Mouse (Mus musculus): Measurements from ENCODE around the gene Adamts5.

Adamts5 gene

GRCm38 (mm10) chr16:85822330-85822916, 79.2 kb downstream of the Adamts5 start:
- no peak for DNase-seq (ENCODE audit: extremely low read depth, low read depth)

- no peak for DNase-seq (ENCODE audit: extremely low read depth, low read depth)
Measured at GRCm38 (mm10) chr16:85819808-85820458, 81.7 kb downstream of the Adamts5 start.

- no peak for DNase-seq (ENCODE audit: extremely low read depth, low read depth)
Measured at GRCm38 (mm10) chr16:85814116-85814515, 87.5 kb downstream of the Adamts5 start.

GRCm38 (mm10) chr16:85807626-85808025, 94.0 kb downstream of the Adamts5 start:
- no peak for DNase-seq (ENCODE audit: extremely low read depth, low read depth)

- peak; percentile 21 for DNase-seq (ENCODE audit: extremely low read depth, low read depth)
Measured at GRCm38 (mm10) chr16:85807072-85807471, 94.6 kb downstream of the Adamts5 start.

All from MEL-GATA-1-ER (cell line).